10 mouse cellular contexts compared by ENCODE assay signal in the genomic region with DNA sequence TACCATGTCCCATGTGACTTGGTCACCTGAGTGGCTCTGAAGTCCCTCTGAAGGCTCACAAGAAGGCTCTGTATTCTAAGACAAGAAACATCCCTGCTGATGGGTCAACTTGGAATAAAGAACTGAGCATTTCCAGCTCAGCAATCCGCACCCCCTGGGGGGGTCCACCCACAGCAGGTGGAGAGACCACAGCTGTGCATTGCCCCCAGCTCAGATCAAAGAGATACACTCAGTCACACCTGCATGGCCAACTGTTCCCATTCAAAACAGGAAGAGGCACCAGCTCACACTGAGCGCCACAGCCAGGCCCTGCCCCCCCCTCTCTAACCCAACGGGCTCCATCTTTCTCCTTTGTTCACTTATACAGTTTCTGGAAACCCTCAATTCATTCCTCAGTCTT. TPM values are rescaled to one million over a fixed set of nuclear protein-coding genes. Genes with fewer than 3 reads are reported as not detected.
DNase-seq lines count a peak whose midpoint lies in the region; ATAC-seq and TF ChIP-seq lines count a peak whose summit lies in the region.
"Had no signal": no experiment of that assay in that cellular context is flagged by ENCODE, and none has a peak within 500 bp of the region (broad histone marks: within the 10 kb centered on the region; RNA-seq: fewer than 3 reads in every experiment).

No protein-coding gene starts in this region.

- no peak for TF ChIP-seq EP300 in liver, postnatal 0 days (IDR thresholded peaks at IDR 0.05; ENCODE audit: low read depth)

- H3K4me1 ChIP-seq in heart, embryonic 15.5 days (replicated peaks) = peaks cover 10% of the 10 kb centered on the region
- peaks cover 4% of the 10 kb centered on the region; the same call in 1 of the 2 replicates for H3K4me1 ChIP-seq in midbrain, postnatal 0 days (ENCODE audit: insufficient read depth, low read length)
- H3K4me1 ChIP-seq in midbrain, embryonic 13.5 days (replicated peaks) = peaks cover 14% of the 10 kb centered on the region
- H3K4me1 ChIP-seq in liver, postnatal 0 days (ENCODE audit: insufficient read depth) = 0 out of 2 replicates have a peak, but pooled peaks cover 10% of the 10 kb centered on the region

- H3K9ac ChIP-seq in heart, embryonic 15.5 days = no peak overlapping the region
- H3K9ac ChIP-seq in midbrain, postnatal 0 days (replicated peaks; ENCODE audit: low read length, poor library complexity, severe bottlenecking) = no peak overlapping the region
- no peak overlapping the region for H3K9ac ChIP-seq in midbrain, embryonic 13.5 days (replicated peaks)
- H3K9ac ChIP-seq in liver, postnatal 0 days (replicated peaks) = no peak overlapping the region

- intact Hi-C loops in heart, postnatal 14 days (cut with DNase I) = no loop called here

- H3K4me2 ChIP-seq in heart, embryonic 15.5 days = no peak overlapping the region
- no peak overlapping the region for H3K4me2 ChIP-seq in midbrain, postnatal 0 days (ENCODE audit: low read depth, low read length, poor library complexity, severe bottlenecking)
- H3K4me2 ChIP-seq in midbrain, embryonic 13.5 days (replicated peaks) = no peak overlapping the region
- H3K4me2 ChIP-seq in liver, postnatal 0 days (ENCODE audit: low read depth, low read length) = no peak overlapping the region

- DNase-seq in heart, postnatal 14 days = no peak
- no peak for DNase-seq in midbrain, postnatal 0 days (ENCODE audit: low spot score)
- peak; percentile 48 for DNase-seq in liver, postnatal 0 days
- peak; percentile 85 to 94 for DNase-seq in thymus, postnatal 36 days
- DNase-seq in layer of hippocampus, adult 18-20 months (ENCODE audit: low spot score in 2 of 2) = no peak
- no peak for DNase-seq in frontal cortex, postnatal 10 days (ENCODE audit: low spot score in 2 of 2)
- DNase-seq: kidney, adult 18-20 months had no signal

- H3K27ac ChIP-seq in heart, embryonic 15.5 days = no peak overlapping the region
- H3K27ac ChIP-seq in midbrain, postnatal 0 days (ENCODE audit: low read depth, low read length) = no peak overlapping the region
- H3K27ac ChIP-seq in midbrain, embryonic 13.5 days = no peak overlapping the region
- peak overlapping the region; percentile 69; the same call in 1 of the 2 replicates for H3K27ac ChIP-seq in liver, postnatal 0 days (ENCODE audit: low read depth)
- H3K27ac ChIP-seq: heart, adult 2 months had no signal

- H3K36me3 ChIP-seq in heart, embryonic 15.5 days = peaks cover 23% of the 10 kb centered on the region; the same call in 1 of the 2 replicates
- H3K36me3 ChIP-seq in midbrain, postnatal 0 days (ENCODE audit: insufficient read depth, low read length) = peaks cover 18% of the 10 kb centered on the region
- peaks cover 32% of the 10 kb centered on the region for H3K36me3 ChIP-seq in midbrain, embryonic 13.5 days
- H3K36me3 ChIP-seq in liver, postnatal 0 days (replicated peaks; ENCODE audit: insufficient read depth, low read length) = peaks cover 26% of the 10 kb centered on the region

- ATAC-seq in heart, embryonic 15.5 days (replicated peaks; ENCODE audit: insufficient number of reproducible peaks, insufficient read depth, low FRiP score, low read depth) = peak; percentile 63; the same call in 1 of the 2 replicates
- peak; percentile 56; the same call in 1 of the 2 replicates for ATAC-seq in midbrain, postnatal 0 days (ENCODE audit: low FRiP score)
- no peak; the same call in 1 of the 2 replicates for ATAC-seq in midbrain, embryonic 13.5 days
- peak; percentile 78 for ATAC-seq in liver, postnatal 0 days

- H3K4me3 ChIP-seq in heart, embryonic 15.5 days = no peak overlapping the region
- no peak overlapping the region for H3K4me3 ChIP-seq in midbrain, postnatal 0 days (ENCODE audit: low read depth, low read length)
- H3K4me3 ChIP-seq in midbrain, embryonic 13.5 days (replicated peaks) = no peak overlapping the region
- no peak overlapping the region for H3K4me3 ChIP-seq in liver, postnatal 0 days (ENCODE audit: low read depth, low read length)
- H3K4me3 ChIP-seq: heart, adult 2 months had no signal

- 74% methylated on average over 3 of the region's 3 CpGs for WGBS in heart, embryonic 15.5 days
- WGBS in midbrain, postnatal 0 days = 80% methylated on average over 3 of the region's 3 CpGs
- WGBS in midbrain, embryonic 13.5 days = 80% methylated on average over 3 of the region's 3 CpGs
- WGBS in liver, postnatal 0 days (ENCODE audit: insufficient replicate concordance) = 65% methylated on average over 3 of the region's 3 CpGs

- no peaks in the 10 kb centered on the region for H3K9me3 ChIP-seq in heart, embryonic 15.5 days (replicated peaks)
- H3K9me3 ChIP-seq in midbrain, postnatal 0 days (ENCODE audit: low read length) = no peaks in the 10 kb centered on the region
- H3K9me3 ChIP-seq in midbrain, embryonic 13.5 days = no peaks in the 10 kb centered on the region
- H3K9me3 ChIP-seq in liver, postnatal 0 days (ENCODE audit: low read length) = no peaks in the 10 kb centered on the region

- no peak for TF ChIP-seq CTCF in midbrain, postnatal 0 days (IDR thresholded peaks at IDR 0.05)
- TF ChIP-seq CTCF in liver, postnatal 0 days (IDR thresholded peaks at IDR 0.05; ENCODE audit: low read depth) = no peak

- H3K27me3 ChIP-seq in heart, embryonic 15.5 days = no peaks in the 10 kb centered on the region
- no peaks in the 10 kb centered on the region for H3K27me3 ChIP-seq in midbrain, postnatal 0 days (ENCODE audit: insufficient read depth, low read length)
- no peaks in the 10 kb centered on the region for H3K27me3 ChIP-seq in midbrain, embryonic 13.5 days
- H3K27me3 ChIP-seq in liver, postnatal 0 days (ENCODE audit: insufficient read depth, low read length) = no peaks in the 10 kb centered on the region

RNA-seq across cellular contexts. Expression of gene Ubl5, which starts 6.4 kb away (rescaled TPM):
- 295 and 378 TPM in 2 replicates for polyA plus RNA-seq in heart, embryonic 15.5 days (2015; fragmentation: Nextera tagmentation; extraction: Ambion mirVana)
- 100 to 1,000 TPM; 226 to 229 TPM for total RNA-seq in heart, postnatal 14 days (2021)
- total RNA-seq in midbrain, postnatal 0 days (2014; rRNA removed) = 213 and 253 TPM in 2 replicates
- polyA plus RNA-seq in midbrain, postnatal 0 days (2015; fragmentation: Nextera tagmentation; extraction: Ambion mirVana) = 498 and 531 TPM in 2 replicates
- polyA plus RNA-seq in midbrain, embryonic 13.5 days (2015; fragmentation: Nextera tagmentation; extraction: Ambion mirVana) = 541 and 558 TPM in 2 replicates
- 245 and 257 TPM in 2 replicates for polyA plus RNA-seq in liver, postnatal 0 days (2015; fragmentation: Nextera tagmentation; extraction: Ambion mirVana)
- 100 to 1,000 TPM; 287 to 295 TPM for total RNA-seq in layer of hippocampus, adult 18-20 months (2021)

RNA-seq across cellular contexts. Expression of gene Fbxl12, which starts 8.3 kb away (rescaled TPM):
- polyA plus RNA-seq in heart, embryonic 15.5 days (2015; fragmentation: Nextera tagmentation; extraction: Ambion mirVana) = 13.4 and 17.8 TPM in 2 replicates
- 10 to 100 TPM; 12.4 to 16.8 TPM for total RNA-seq in heart, postnatal 14 days (2021)
- 17.6 and 25.3 TPM in 2 replicates for total RNA-seq in midbrain, postnatal 0 days (2014; rRNA removed)
- polyA plus RNA-seq in midbrain, postnatal 0 days (2015; fragmentation: Nextera tagmentation; extraction: Ambion mirVana) = 12.9 and 13.6 TPM in 2 replicates
- polyA plus RNA-seq in midbrain, embryonic 13.5 days (2015; fragmentation: Nextera tagmentation; extraction: Ambion mirVana) = 17.7 and 19.0 TPM in 2 replicates
- 7.1 and 7.3 TPM in 2 replicates for polyA plus RNA-seq in liver, postnatal 0 days (2015; fragmentation: Nextera tagmentation; extraction: Ambion mirVana)
- total RNA-seq in layer of hippocampus, adult 18-20 months (2021) = 10 to 100 TPM; 22.5 to 22.7 TPM

RNA-seq across cellular contexts. Expression of gene Pin1, which starts 15.6 kb away (rescaled TPM):
- 40.2 and 43.1 TPM in 2 replicates for polyA plus RNA-seq in heart, embryonic 15.5 days (2015; fragmentation: Nextera tagmentation; extraction: Ambion mirVana)
- 10 to 100 TPM; 17.7 to 17.8 TPM for total RNA-seq in heart, postnatal 14 days (2021)
- total RNA-seq in midbrain, postnatal 0 days (2014; rRNA removed) = 31.9 and 32.0 TPM in 2 replicates
- polyA plus RNA-seq in midbrain, postnatal 0 days (2015; fragmentation: Nextera tagmentation; extraction: Ambion mirVana) = 60.3 and 67.1 TPM in 2 replicates
- polyA plus RNA-seq in midbrain, embryonic 13.5 days (2015; fragmentation: Nextera tagmentation; extraction: Ambion mirVana) = 62.0 and 63.2 TPM in 2 replicates
- 15.0 and 15.5 TPM in 2 replicates for polyA plus RNA-seq in liver, postnatal 0 days (2015; fragmentation: Nextera tagmentation; extraction: Ambion mirVana)
- 10 to 100 TPM; 33.9 to 34.8 TPM for total RNA-seq in layer of hippocampus, adult 18-20 months (2021)

RNA-seq across cellular contexts. Expression of gene Zfp846, which starts 55.2 kb away (rescaled TPM):
- polyA plus RNA-seq in heart, embryonic 15.5 days (2015; fragmentation: Nextera tagmentation; extraction: Ambion mirVana) = 9.4 and 10.9 TPM in 2 replicates
- total RNA-seq in heart, postnatal 14 days (2021) = 1 to 10 TPM; 6.8 to 8.2 TPM
- total RNA-seq in midbrain, postnatal 0 days (2014; rRNA removed) = 21.3 and 27.1 TPM in 2 replicates
- 44.2 and 47.5 TPM in 2 replicates for polyA plus RNA-seq in midbrain, postnatal 0 days (2015; fragmentation: Nextera tagmentation; extraction: Ambion mirVana)
- 47.1 and 50.1 TPM in 2 replicates for polyA plus RNA-seq in midbrain, embryonic 13.5 days (2015; fragmentation: Nextera tagmentation; extraction: Ambion mirVana)
- polyA plus RNA-seq in liver, postnatal 0 days (2015; fragmentation: Nextera tagmentation; extraction: Ambion mirVana) = 2.1 and 2.4 TPM in 2 replicates
- total RNA-seq in layer of hippocampus, adult 18-20 months (2021) = 10 to 100 TPM; 17.1 to 18.0 TPM

Comparison
In these comparisons a context has a peak if more than half of its experiments do, and no peak if none do; other contexts are left out.
1. DNase-seq: peak in liver, postnatal 0 days (single experiment) and thymus, postnatal 36 days (2 of 2); none in heart, postnatal 14 days (0 of 2), midbrain, postnatal 0 days (single experiment), layer of hippocampus, adult 18-20 months (0 of 2) and frontal cortex, postnatal 10 days (0 of 2).